Mouse (Mus musculus): ENCODE measurements at regions not wholly inside any gene's neighbourhood (a gene's known extent, or its start where the extent isn't known, plus 50 kb on each side); places are given as distances from the start of the nearest gene placed in this dataset.

- Histone ChIP-seq H3K4me3 (ENCODE audit: low read length) (no peak overlapping the region), H3K4me1 (replicated peaks; ENCODE audit: control insufficient read depth, insufficient read depth, low read length) (no peaks in the 10 kb centered on the region), H3K36me3 (ENCODE audit: control insufficient read depth, insufficient read depth, low read length) (no peaks in the 10 kb centered on the region), H3K4me2 (ENCODE audit: low read depth, low read length) (no peak overlapping the region), H3K27ac (ENCODE audit: low read length) (no peak overlapping the region; the same call in 1 of the 2 replicates), H3K27me3 (ENCODE audit: control insufficient read depth, insufficient read depth, low read depth, low read length) (no peaks in the 10 kb centered on the region), H3K9ac (ENCODE audit: low read length) (no peak overlapping the region), H3K9me3 (ENCODE audit: control insufficient read depth, low read length) (no peaks in the 10 kb centered on the region)
- ATAC-seq (ENCODE audit: low read depth) = peak; percentile 72
- WGBS = 39% methylated on average over 2 of the region's 2 CpGs
Observed at GRCm38 (mm10) chr2:23668117-23668516, 96.2 kb upstream of the Spopl start.

GRCm38 (mm10) chr2:23666081-23666480 lies 94.2 kb upstream of the Spopl start:
- no peak overlapping the region for H3K9ac ChIP-seq (ENCODE audit: low read length)
- H3K4me1 ChIP-seq (replicated peaks; ENCODE audit: control insufficient read depth, insufficient read depth, low read length) = no peaks in the 10 kb centered on the region
- no peak overlapping the region for H3K27ac ChIP-seq (ENCODE audit: low read length)
- no peaks in the 10 kb centered on the region for H3K9me3 ChIP-seq (ENCODE audit: control insufficient read depth, low read length)
- H3K27me3 ChIP-seq (ENCODE audit: control insufficient read depth, insufficient read depth, low read depth, low read length) = no peaks in the 10 kb centered on the region
- ATAC-seq (ENCODE audit: low read depth) = no peak
- H3K36me3 ChIP-seq (ENCODE audit: control insufficient read depth, insufficient read depth, low read length) = no peaks in the 10 kb centered on the region
- no peak overlapping the region for H3K4me2 ChIP-seq (ENCODE audit: low read depth, low read length)
- no peak overlapping the region for H3K4me3 ChIP-seq (ENCODE audit: low read length)

All from lung, embryonic 16.5 days (tissue).